Mouse (Mus musculus) kidney, embryonic 15.5 days (tissue): ENCODE results near the gene Catip. TPM values are rescaled to one million over a fixed set of nuclear protein-coding genes. Genes with fewer than 3 reads are reported as not detected.

Experiments
- ATAC-seq: fragments of 200-750 bp; cut with Nextera tagmentation; replicated peaks from 2 replicates; pipeline ENCODE4 v1.8.0; 2017; ENCODE audit warnings: moderate TSS enrichment; ENCODE audit not compliant: low FRiP score
- H3K27ac ChIP-seq: fragments of 300-500 bp; sonication (generic); 2 replicates; pipeline ENCODE4 v1.5.1; 2015; ENCODE audit warnings: mild to moderate bottlenecking, inconsistent platforms
- H3K27me3 ChIP-seq: fragments of 300-500 bp; sonication (generic); 2 replicates; pipeline ENCODE4 v1.6.1; 2015; ENCODE audit warnings: inconsistent platforms
- H3K36me3 ChIP-seq: fragments of 300-500 bp; sonication (generic); 2 replicates; pipeline ENCODE4 v1.6.1; 2015; ENCODE audit warnings: inconsistent platforms
- H3K4me1 ChIP-seq: fragments of 300-500 bp; sonication (generic); 2 replicates; pipeline ENCODE4 v1.6.1; 2015; ENCODE audit warnings: inconsistent platforms
- H3K4me2 ChIP-seq: fragments of 300-500 bp; sonication (generic); 2 replicates; pipeline ENCODE4 v1.6.1; 2015; ENCODE audit warnings: moderate library complexity, mild to moderate bottlenecking, inconsistent platforms
- H3K4me3 ChIP-seq: fragments of 300-500 bp; sonication (generic); replicated peaks from 2 replicates; pipeline ENCODE4 v1.5.1; 2015; ENCODE audit warnings: mild to moderate bottlenecking, inconsistent platforms
- H3K9ac ChIP-seq: fragments of 300-500 bp; sonication (generic); 2 replicates; pipeline ENCODE4 v1.6.1; 2015; ENCODE audit warnings: mild to moderate bottlenecking, inconsistent platforms
- H3K9me3 ChIP-seq: fragments of 300-500 bp; sonication (generic); replicated peaks from 2 replicates; pipeline ENCODE4 v1.6.1; 2016; ENCODE audit warnings: inconsistent platforms
- WGBS: fragments of 180-500 bp; shearing (Covaris S2); methylation state at CpG from one replicate; pipeline ENCODE4 v1.1.7; 2015; ENCODE audit warnings: mixed read lengths; 5-methylcytosine and 5-hydroxymethylcytosine counted together
- polyA plus RNA-seq: library from polyadenylated mRNA; unstranded; fragments of >200 nt; fragmentation: Nextera tagmentation; extraction: Ambion mirVana; gene quantifications from 2 replicates; pipeline ENCODE4 v1.2.1, GENCODE M21; 2015

The Catip gene
- polyA plus RNA-seq, 1 experiment from 2014 or later: 0.82 TPM

DNA sequence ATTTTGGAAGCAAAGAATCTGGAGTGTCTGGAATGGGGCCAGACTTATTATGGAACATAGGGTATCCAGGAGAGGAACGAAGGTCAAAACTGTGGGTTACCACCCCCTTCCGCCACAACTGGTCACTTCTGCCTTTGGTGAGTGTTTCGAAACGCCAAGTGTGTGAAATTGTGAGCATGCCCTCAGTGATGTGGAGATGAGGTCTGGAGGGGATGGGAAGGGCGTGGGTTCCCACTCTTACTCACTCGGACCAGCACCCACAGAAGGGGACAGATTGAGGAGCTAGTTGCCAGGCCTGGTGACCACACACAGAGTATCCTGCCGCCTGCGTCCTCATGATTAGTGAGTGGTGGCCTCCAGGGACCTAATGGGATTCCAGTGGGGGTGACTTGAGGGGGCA is 13.1 kb downstream of the Catip start, which contains the start of gene Slc11a1:
Gene Slc11a1, plus strand, starts transcription at position 216 of the 400 bp plus-strand sequence.
- H3K4me2 ChIP-seq: no peak within 1 kb of the TSS
- peaks cover 6% of the 10 kb centered on the region; the same call in 1 of the 2 replicates for H3K4me1 ChIP-seq
- H3K36me3 ChIP-seq: no peaks in the 10 kb centered on the region
- no peak within 1 kb of the TSS for H3K4me3 ChIP-seq
- H3K9me3 ChIP-seq: no peaks in the 10 kb centered on the region
- no peak within 1 kb of the TSS for H3K9ac ChIP-seq
- H3K27ac ChIP-seq: no peak within 1 kb of the TSS
- H3K27me3 ChIP-seq: no peaks in the 10 kb centered on the region
- 66% methylated on average over 8 of the region's 8 CpGs for WGBS
- ATAC-seq: no peak

GRCm38 (mm10) chr1:74375561-74375960 is 13.7 kb downstream of the Catip start:
- no peaks in the 10 kb centered on the region for H3K36me3 ChIP-seq
- no peak overlapping the region for H3K4me3 ChIP-seq
- no peak overlapping the region for H3K4me2 ChIP-seq
- no peaks in the 10 kb centered on the region for H3K27me3 ChIP-seq
- H3K9ac ChIP-seq: no peak overlapping the region
- no peaks in the 10 kb centered on the region for H3K9me3 ChIP-seq
- peaks cover 6% of the 10 kb centered on the region; the same call in 1 of the 2 replicates for H3K4me1 ChIP-seq
- H3K27ac ChIP-seq: no peak overlapping the region
- WGBS: 64% methylated on average over 10 of the region's 10 CpGs
- ATAC-seq: no peak

- Histone ChIP-seq H3K36me3 (no peaks in the 10 kb centered on the region), H3K4me1 (peaks cover 6% of the 10 kb centered on the region; the same call in 1 of the 2 replicates), H3K4me2 (no peak overlapping the region), H3K9ac (no peak overlapping the region), H3K27me3 (no peaks in the 10 kb centered on the region), H3K9me3 (no peaks in the 10 kb centered on the region), H3K4me3 (no peak overlapping the region), H3K27ac (no peak overlapping the region)
- WGBS: 76% methylated on average over 4 of the region's 4 CpGs
- ATAC-seq: no peak
Measured at GRCm38 (mm10) chr1:74376396-74376795, 14.5 kb downstream of the Catip start.

GRCm38 (mm10) chr1:74379058-74379504 is 17.2 kb downstream of the Catip start:
- no peak for ATAC-seq
- 85% methylated on average over 7 of the region's 7 CpGs for WGBS
- no peak overlapping the region for H3K4me2 ChIP-seq

GRCm38 (mm10) chr1:74380484-74380883 is 18.6 kb downstream of the Catip start:
- Histone ChIP-seq H3K36me3 (no peaks in the 10 kb centered on the region), H3K9ac (no peak overlapping the region), H3K4me1 (peaks cover 6% of the 10 kb centered on the region; the same call in 1 of the 2 replicates), H3K4me2 (no peak overlapping the region), H3K9me3 (no peaks in the 10 kb centered on the region), H3K4me3 (no peak overlapping the region), H3K27me3 (no peaks in the 10 kb centered on the region), H3K27ac (no peak overlapping the region)
- ATAC-seq: no peak
- 87% methylated on average over 5 of the region's 5 CpGs for WGBS

More at GRCm38 (mm10) chr1:74379058-74379504, 17.2 kb downstream of the Catip start:
- H3K27me3 ChIP-seq: no peaks in the 10 kb centered on the region
- H3K9me3 ChIP-seq: no peaks in the 10 kb centered on the region
- peaks cover 6% of the 10 kb centered on the region; the same call in 1 of the 2 replicates for H3K4me1 ChIP-seq
- no peak overlapping the region for H3K9ac ChIP-seq
- H3K4me3 ChIP-seq: no peak overlapping the region
- H3K27ac ChIP-seq: no peak overlapping the region
- H3K36me3 ChIP-seq: no peaks in the 10 kb centered on the region

DNA sequence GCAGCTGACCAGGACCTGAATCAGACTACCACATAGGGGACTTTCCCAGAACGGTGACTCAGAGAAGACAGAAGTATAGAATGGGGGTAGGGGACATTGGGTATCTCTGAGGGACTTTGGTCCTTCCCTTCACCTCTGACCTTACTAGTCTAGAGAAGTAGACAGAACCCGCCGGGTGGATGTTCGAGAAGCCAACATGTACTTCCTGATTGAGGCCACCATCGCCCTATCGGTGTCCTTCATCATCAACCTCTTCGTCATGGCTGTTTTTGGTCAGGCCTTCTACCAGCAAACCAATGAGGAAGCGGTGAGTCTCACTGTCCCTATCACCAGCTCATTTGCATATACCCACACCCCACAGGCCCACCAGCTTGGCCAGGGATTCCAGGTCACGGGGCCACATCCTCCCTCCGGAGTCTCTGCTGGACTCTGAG is 19.7 kb downstream of the Catip start:
- Histone ChIP-seq H3K4me2 (no peak overlapping the region), H3K27ac (no peak overlapping the region), H3K27me3 (no peaks in the 10 kb centered on the region), H3K36me3 (no peaks in the 10 kb centered on the region), H3K9ac (no peak overlapping the region), H3K9me3 (no peaks in the 10 kb centered on the region), H3K4me3 (no peak overlapping the region), H3K4me1 (peaks cover 3% of the 10 kb centered on the region; the same call in 1 of the 2 replicates)
- WGBS: 90% methylated on average over 10 of the region's 10 CpGs
- no peak for ATAC-seq

GRCm38 (mm10) chr1:74383385-74383784 is 21.5 kb downstream of the Catip start:
- H3K9ac ChIP-seq: no peak overlapping the region
- H3K4me2 ChIP-seq: no peak overlapping the region
- no peaks in the 10 kb centered on the region for H3K27me3 ChIP-seq
- no peak overlapping the region for H3K4me3 ChIP-seq
- H3K27ac ChIP-seq: no peak overlapping the region
- peaks cover 15% of the 10 kb centered on the region for H3K4me1 ChIP-seq
- WGBS: 79% methylated on average over 13 of the region's 13 CpGs
- H3K9me3 ChIP-seq: no peaks in the 10 kb centered on the region
- no peak for ATAC-seq
- no peaks in the 10 kb centered on the region for H3K36me3 ChIP-seq

GRCm38 (mm10) chr1:74384525-74384924 is 22.6 kb downstream of the Catip start:
- no peak overlapping the region for H3K27ac ChIP-seq
- H3K4me3 ChIP-seq: no peak overlapping the region
- no peaks in the 10 kb centered on the region for H3K27me3 ChIP-seq
- ATAC-seq: no peak
- 87% methylated on average over 8 of the region's 8 CpGs for WGBS
- no peak overlapping the region for H3K9ac ChIP-seq
- no peaks in the 10 kb centered on the region for H3K9me3 ChIP-seq
- no peak overlapping the region for H3K4me2 ChIP-seq
- no peaks in the 10 kb centered on the region for H3K36me3 ChIP-seq
- peaks cover 19% of the 10 kb centered on the region for H3K4me1 ChIP-seq

GRCm38 (mm10) chr1:74385064-74385463 is 23.2 kb downstream of the Catip start:
- H3K36me3 ChIP-seq: no peaks in the 10 kb centered on the region
- no peak overlapping the region for H3K9ac ChIP-seq
- H3K27ac ChIP-seq: no peak overlapping the region
- 92% methylated on average over 10 of the region's 10 CpGs for WGBS
- no peak overlapping the region for H3K4me3 ChIP-seq
- H3K4me1 ChIP-seq: peaks cover 24% of the 10 kb centered on the region
- H3K4me2 ChIP-seq: no peak overlapping the region
- no peaks in the 10 kb centered on the region for H3K27me3 ChIP-seq
- no peak for ATAC-seq
- no peaks in the 10 kb centered on the region for H3K9me3 ChIP-seq

GRCm38 (mm10) chr1:74385531-74385930 is 23.6 kb downstream of the Catip start:
- no peaks in the 10 kb centered on the region for H3K9me3 ChIP-seq
- no peaks in the 10 kb centered on the region for H3K36me3 ChIP-seq
- WGBS: 88% methylated on average over 8 of the region's 8 CpGs
- ATAC-seq: no peak
- H3K4me2 ChIP-seq: no peak overlapping the region
- H3K27ac ChIP-seq: no peak overlapping the region
- H3K4me1 ChIP-seq: peaks cover 29% of the 10 kb centered on the region
- H3K9ac ChIP-seq: no peak overlapping the region
- H3K27me3 ChIP-seq: no peaks in the 10 kb centered on the region
- H3K4me3 ChIP-seq: no peak overlapping the region

- Histone ChIP-seq H3K4me2 (peak overlapping the region; percentile 68), H3K27ac (peak overlapping the region; percentile 99), H3K9ac (peak overlapping the region; percentile 63), H3K36me3 (no peaks in the 10 kb centered on the region), H3K4me1 (peaks cover 34% of the 10 kb centered on the region), H3K9me3 (no peaks in the 10 kb centered on the region), H3K27me3 (no peaks in the 10 kb centered on the region), H3K4me3 (peak overlapping the region; percentile 52)
- no peak for ATAC-seq
- WGBS: 43% methylated on average over 7 of the region's 10 CpGs
Measured at GRCm38 (mm10) chr1:74386363-74386713, 24.4 kb downstream of the Catip start.

DNA sequence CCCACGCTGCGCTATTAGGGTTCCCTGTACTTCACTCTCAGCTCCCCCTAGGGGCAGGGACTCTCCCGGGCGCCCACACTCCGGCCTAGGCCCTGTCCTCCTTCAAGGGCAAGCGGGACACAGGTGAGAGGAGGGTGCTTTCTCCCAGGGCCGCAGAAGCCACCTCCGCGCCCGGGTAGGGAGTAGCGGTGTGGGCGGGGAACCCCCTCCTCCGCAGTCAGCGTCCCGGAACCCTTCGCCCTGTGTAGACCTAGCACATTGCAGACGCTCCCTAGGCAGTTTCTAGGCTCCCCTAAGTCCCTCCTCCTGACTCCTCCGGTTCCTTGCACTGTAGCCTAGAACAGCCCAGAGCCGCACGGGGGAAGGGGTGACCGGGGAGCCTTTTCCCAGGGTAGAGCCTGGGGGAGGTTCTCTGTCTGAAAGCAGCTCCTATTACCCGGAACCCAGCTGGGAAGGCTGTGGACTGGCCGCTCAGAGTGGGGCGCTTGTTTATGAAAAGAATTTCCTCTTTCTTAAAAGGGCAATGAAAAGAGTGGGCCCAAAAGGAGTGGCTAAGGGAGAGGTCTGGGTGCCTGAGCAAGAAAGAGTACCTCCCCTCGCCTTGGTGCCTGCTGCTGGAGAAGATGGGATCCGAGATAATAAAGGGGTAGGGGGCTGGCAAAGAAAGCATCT is 24.9 kb downstream of the Catip start:
- ATAC-seq: peak; percentile 91
- H3K4me1 ChIP-seq: peaks cover 34% of the 10 kb centered on the region
- H3K27ac ChIP-seq: peak overlapping the region; percentile 99
- WGBS: under 1% methylated on average over 26 of the region's 26 CpGs
- H3K36me3 ChIP-seq: no peaks in the 10 kb centered on the region
- H3K9me3 ChIP-seq: no peaks in the 10 kb centered on the region
- H3K4me3 ChIP-seq: peak overlapping the region; percentile 52
- H3K9ac ChIP-seq: peak overlapping the region; percentile 63
- peak overlapping the region; percentile 68 for H3K4me2 ChIP-seq
- no peaks in the 10 kb centered on the region for H3K27me3 ChIP-seq
